Mouse (Mus musculus) frontal cortex, postnatal 25 days (tissue): Measurements from ENCODE around the gene Gpr182.
A peak's percentile ranks its signal among the peaks of the same experiment; 100 is the strongest.
"Not testable (repeated sequence)": the region's sequence is repeated elsewhere in the genome, so short reads cannot be mapped to it uniquely, and the experiment has no call there.

Source experiments
- DNase-seq, 2 experiments: peaks; one replicate each; pipeline ENCODE4 v3.0.0; 2022; ENCODE audit warnings: low spot score in 2 of 2

Gpr182 gene

GRCm38 (mm10) chr10:127751548-127751947, at the start of gene Gpr182:
Gene Gpr182 (minus strand): TSS chr10:127751732.
- no peak for DNase-seq

GRCm38 (mm10) chr10:127800891-127801290, 49.4 kb upstream of the Gpr182 start, which contains the start of gene Rdh16:
Gene Rdh16 (plus strand): TSS chr10:127801152.
- DNase-seq = no peak

DNA sequence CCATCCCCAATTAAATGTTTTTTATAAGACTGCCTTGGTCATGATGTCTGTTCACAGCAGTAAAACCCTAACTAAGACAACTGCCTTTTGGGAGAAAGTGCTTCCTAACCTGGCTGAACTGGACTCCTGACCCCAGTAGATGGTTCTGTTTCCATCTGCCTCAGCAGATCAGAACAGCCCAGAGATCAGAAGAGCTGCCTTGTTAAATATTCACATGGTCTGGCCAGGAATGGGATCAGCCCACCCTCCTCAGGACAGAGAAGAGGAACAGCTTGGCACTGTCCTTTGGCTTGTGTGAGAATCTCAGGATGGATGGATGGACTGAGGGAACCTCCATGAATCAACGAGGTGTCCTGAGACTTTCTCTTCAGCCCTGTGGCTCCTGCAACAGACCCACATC, 47.8 kb upstream of the Gpr182 start:
- DNase-seq = no peak

DNA sequence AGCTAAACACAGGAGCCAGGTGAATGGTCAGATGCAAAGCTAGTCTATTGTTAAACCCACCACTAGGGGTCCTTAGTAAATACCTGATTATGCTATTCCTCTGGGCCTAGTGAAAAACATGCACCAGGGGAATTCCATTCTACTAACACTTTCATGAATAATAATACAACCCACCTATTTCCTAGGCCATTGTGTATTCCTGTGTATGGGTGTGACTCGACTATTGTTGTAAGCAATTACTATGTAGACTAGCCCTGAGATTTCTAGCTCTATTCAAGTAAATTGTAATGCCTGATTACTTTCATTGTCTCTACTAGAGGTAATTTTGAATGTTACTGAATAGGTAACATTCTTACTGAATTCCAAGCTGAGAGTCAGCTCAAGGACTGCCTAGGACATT, 33.9 kb upstream of the Gpr182 start:
- DNase-seq = not testable (repeated sequence)

DNA sequence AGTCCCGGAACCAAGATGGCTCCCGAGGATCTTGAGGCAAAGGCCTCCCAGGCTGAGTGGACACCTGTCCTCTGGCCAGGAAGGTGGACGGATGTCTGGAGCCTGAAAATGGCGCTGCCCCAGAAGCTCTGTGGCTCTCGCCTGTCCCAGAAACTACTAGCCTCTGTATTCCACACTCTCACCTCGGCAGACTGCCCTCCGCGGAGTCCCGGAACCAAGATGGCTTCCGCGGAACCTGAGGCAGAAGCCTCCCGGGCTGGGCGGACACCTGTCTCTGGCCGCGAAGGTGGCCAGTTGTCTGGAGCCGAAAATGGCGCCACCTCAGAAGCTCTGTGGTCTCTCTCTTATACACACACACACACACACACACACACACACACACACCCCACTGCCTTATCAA, 30.8 kb upstream of the Gpr182 start:
- DNase-seq = not testable (repeated sequence)

DNA sequence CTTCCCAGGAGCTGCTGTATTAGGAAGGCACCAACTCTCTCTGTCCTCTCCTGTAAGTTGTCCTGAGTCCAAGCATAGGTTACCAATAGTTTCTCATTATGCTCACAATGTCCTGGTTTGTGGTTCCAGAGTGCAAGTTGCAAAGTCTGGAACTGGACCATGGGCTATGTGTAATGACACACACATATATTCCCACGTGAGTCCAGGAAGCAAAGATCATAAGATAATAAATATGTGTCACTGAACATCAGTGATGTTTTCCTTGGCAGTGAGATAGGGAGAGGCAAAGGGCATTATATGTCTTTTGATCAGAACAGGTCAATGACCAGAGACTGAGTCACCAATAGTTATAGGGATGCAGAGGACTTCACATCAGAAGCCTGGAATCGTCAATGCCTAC, 24.5 kb upstream of the Gpr182 start, which contains the start of gene Rdh9:
Gene Rdh9 (plus strand): TSS at position 376 of the 400 bp plus-strand sequence.
- no peak for DNase-seq

DNA sequence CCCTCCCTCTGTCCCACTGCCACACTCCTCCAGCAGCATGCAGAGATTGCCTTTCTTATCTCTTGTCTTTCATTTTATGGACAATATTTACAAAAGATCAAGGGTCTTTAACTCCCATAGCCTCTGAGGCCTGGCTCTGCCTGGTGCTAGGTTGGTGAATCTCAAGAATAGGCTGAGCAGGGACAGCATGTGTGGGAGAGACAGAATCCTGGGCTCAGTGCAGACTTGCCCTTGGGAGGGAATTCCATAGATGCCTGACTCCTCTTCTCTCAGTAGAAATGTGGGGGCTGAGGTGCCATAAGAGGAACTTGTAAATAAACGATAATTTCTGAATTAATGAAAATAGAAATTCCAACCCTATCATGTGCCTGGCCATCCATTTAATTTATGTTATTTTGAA, 15.0 kb upstream of the Gpr182 start:
- DNase-seq = no peak

DNA sequence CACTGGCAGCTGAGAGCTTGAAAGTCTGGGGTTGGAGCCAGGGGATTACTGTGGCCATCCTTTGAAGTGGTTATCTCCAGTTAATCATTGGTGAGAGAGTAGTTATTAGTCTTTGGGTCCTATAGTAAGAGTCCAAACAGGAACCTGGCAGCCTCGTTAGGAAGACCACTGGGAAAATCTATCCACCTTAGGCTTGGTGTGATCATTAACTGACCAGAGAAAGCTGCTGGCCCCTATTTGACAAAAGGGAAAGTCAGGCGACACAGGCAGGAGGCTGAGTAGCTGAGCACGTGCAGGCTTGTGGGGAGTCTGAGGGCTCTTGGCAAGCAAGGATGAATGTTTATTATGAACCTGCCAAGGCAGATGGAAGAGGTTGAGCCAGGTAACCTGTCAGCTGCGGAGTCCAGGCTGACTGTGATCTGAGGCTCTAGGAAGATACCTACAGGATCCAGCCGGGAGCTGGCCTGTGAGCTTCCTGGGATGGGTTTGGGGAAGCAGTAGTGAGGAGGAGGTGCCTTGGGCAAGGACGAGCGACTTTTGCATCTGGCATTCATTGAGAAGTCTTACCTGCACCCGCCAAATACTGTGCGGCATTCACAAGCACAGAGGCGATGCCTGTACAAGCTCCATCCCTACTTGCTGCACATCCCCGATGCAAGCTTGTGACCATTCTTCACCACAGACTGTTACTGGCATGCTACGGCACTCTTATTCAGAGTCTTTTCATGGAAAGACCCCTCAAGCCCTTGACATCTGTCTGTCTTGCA, 12.6 kb upstream of the Gpr182 start:
- DNase-seq = no peak

GRCm38 (mm10) chr10:127762926-127763325, 11.4 kb upstream of the Gpr182 start:
- not testable (repeated sequence) for DNase-seq

GRCm38 (mm10) chr10:127759181-127760110, 7.9 kb upstream of the Gpr182 start, which contains the start of the genes Rdh1 and Rdh16f1:
Gene Rdh1 (plus strand): TSS chr10:127759721.
Gene Rdh16f1 (plus strand): TSS chr10:127759787.
- no peak for DNase-seq

- no peak for DNase-seq
Observed at GRCm38 (mm10) chr10:127755770-127756468, 4.4 kb upstream of the Gpr182 start.

DNA sequence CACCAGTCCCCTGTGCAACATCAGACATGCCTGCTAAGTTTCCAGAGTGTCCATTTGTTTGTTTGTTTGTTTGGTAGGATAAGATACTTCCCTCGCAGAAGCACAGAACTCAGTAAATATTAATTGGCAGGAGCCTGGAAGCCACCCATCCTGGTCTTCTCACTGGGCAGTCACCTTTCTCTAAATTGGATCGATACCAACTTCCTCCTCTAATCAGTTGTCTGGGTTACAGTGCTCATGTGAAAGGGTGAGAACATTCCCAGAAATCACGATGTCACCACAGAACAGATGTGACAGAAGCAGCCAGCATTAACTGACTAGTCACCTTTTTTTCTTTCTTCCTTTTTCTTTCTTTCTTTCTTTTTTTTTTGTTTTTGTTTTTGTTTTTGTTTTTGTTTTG, 3.7 kb upstream of the Gpr182 start:
- no peak for DNase-seq

- DNase-seq = no peak
Observed at GRCm38 (mm10) chr10:127754566-127755166, 3.1 kb upstream of the Gpr182 start.

- DNase-seq = no peak
Observed at GRCm38 (mm10) chr10:127750136-127750777, 1.3 kb downstream of the Gpr182 start.

- no peak for DNase-seq
Observed at GRCm38 (mm10) chr10:127748847-127749612, 2.5 kb downstream of the Gpr182 start.

DNA sequence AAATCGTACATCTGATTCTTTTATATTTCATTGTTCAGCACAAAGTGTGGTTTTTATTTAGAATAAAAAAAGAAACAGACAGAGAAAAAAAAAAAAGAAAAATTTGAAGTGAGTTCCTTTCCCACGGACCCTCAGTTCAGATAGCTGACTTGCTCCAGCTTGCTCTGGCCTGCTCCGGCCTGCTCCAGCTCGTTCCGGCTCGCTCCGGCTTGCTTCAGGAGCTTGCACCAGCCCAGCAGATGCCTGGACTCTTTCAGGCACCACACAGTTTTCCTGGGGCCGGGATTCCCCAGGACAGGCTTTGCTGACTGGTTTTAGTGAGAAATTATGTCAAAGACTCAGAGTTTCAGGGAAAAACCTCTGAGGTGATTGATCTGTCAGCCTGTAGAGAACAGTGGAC, 4.3 kb downstream of the Gpr182 start:
- DNase-seq = no peak

- no peak for DNase-seq
Observed at GRCm38 (mm10) chr10:127745886-127746285, 5.6 kb downstream of the Gpr182 start.

DNA sequence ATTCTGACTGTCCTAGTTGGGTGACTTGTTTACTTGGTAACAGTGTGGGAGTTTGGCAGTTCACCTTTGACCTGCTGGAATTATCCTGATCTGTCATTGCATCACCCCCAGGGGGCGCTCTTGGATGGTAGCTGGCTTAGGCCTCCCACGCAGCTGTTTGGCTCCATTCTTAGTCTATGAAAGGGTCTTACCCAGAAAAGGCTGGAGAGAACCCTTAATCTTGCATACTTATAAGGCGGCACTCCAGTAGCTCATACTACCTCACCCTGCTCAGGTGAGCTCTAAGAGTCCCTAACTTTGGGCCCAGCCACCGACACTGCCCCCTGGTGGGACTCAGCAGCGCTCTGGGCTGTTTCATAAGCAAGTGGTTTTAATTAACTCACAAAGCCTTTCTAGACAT, 6.9 kb downstream of the Gpr182 start:
- no peak for DNase-seq

DNA sequence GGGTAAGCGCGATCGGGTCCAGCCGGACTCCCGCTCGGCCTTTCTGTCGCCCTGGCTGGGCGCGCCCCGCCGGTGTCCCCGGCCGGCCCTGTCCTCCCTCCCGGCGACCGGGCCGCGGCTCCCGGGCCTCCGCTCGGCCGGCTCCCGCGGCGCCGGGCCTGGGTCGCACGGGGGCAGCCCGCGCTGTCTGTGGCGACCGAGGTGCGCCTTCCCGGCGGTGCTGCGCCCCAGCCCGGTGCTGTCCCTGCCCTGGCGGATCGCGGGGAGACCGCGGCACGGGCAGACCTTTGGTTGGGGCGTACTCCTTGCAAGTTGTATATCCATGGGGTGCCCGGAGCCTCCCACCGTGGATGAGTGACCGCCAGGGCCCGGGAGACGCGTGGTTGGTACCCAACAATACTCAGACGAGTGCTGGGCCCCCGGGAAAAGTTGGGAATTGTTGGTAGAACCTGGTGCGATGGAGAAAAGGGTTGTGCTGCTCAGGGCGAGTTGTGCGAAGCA, 11.8 kb downstream of the Gpr182 start:
- DNase-seq = no peak

- DNase-seq = peak; percentile 46 to 59
Observed at GRCm38 (mm10) chr10:127739083-127739660, 12.4 kb downstream of the Gpr182 start, which contains the start of gene Zbtb39. Gene Zbtb39 (plus strand): TSS chr10:127739538.
